In the genomic region with DNA sequence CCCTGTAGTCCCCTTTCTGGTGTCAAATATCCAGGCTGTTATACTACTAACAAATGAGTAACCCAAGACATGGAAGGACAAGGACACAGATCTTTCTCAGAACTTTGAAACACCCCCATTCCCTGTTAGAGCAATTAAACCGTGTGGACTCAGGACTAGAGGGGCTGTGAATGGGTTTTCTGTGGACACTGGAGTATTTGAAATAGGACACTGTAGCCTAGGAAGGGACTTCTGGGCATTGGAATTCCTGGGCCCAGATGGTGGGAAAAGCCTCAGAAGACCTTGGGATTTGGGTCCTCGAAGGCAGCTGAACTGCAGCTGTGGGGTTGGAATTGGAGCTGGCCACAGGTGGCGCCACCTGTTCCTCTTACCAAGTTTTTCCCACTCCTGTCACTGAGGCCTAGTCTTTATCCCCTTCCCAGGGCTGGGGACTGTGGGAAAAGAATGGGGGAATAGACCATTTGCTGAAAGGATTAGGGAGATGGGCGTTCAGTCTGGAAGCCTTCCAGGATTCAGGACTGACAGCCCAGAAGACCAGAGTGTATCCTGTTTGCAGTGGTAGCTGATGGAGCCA, we compare ENCODE assay signal across 23 mouse cellular contexts. TPM values are rescaled to one million over a fixed set of nuclear protein-coding genes. Genes with fewer than 3 reads are reported as not detected.
DNase-seq lines count a peak whose midpoint lies in the region; ATAC-seq and TF ChIP-seq lines count a peak whose summit lies in the region.
"Had no signal": no experiment of that assay in that cellular context is flagged by ENCODE, and none has a peak within 500 bp of the region (broad histone marks: within the 10 kb centered on the region; RNA-seq: fewer than 3 reads in every experiment).

No protein-coding gene starts in this region.

- H3K4me2 ChIP-seq in kidney, embryonic 14.5 days (replicated peaks; ENCODE audit: low read depth, low read length): no peak overlapping the region
- no peak overlapping the region for H3K4me2 ChIP-seq in limb, embryonic 13.5 days (replicated peaks)
- H3K4me2 ChIP-seq: forebrain, embryonic 13.5 days; heart, embryonic 15.5 days; liver, embryonic 12.5 days had no signal

- TF ChIP-seq CTCF in ES-Bruce4 (IDR thresholded peaks at IDR 0.05; ENCODE audit: low read depth, low read length): peak; percentile 37
- TF ChIP-seq CTCF in brain, embryonic 14.5 days (IDR thresholded peaks at IDR 0.05; ENCODE audit: borderline replicate concordance, extremely low read depth, insufficient read depth, insufficient read length): 0 out of 2 replicates have a peak, but pooled peaks have one; percentile 1

- WGBS in kidney, embryonic 14.5 days: 76% methylated on average over 4 of the region's 4 CpGs
- 63% methylated on average over 4 of the region's 4 CpGs for WGBS in limb, embryonic 13.5 days

- H3K27ac ChIP-seq in kidney, embryonic 14.5 days (ENCODE audit: low read depth, low read length): no peak overlapping the region
- no peak overlapping the region for H3K27ac ChIP-seq in ES-Bruce4 (ENCODE audit: insufficient read depth, low read length)
- no peak overlapping the region for H3K27ac ChIP-seq in limb, embryonic 13.5 days
- H3K27ac ChIP-seq: forebrain, embryonic 13.5 days; heart, embryonic 15.5 days; liver, embryonic 12.5 days; midbrain, embryonic 10.5 days had no signal

- 0 out of 2 replicates have a peak, but pooled peaks cover 4% of the 10 kb centered on the region for H3K9me3 ChIP-seq in kidney, embryonic 14.5 days (ENCODE audit: control insufficient read depth, low read length)
- H3K9me3 ChIP-seq in ES-Bruce4 (replicated peaks; ENCODE audit: control insufficient read depth, insufficient read depth, low read length, poor library complexity, severe bottlenecking): no peaks in the 10 kb centered on the region
- H3K9me3 ChIP-seq in limb, embryonic 13.5 days: peaks cover 7% of the 10 kb centered on the region; the same call in 1 of the 2 replicates
- H3K9me3 ChIP-seq: forebrain, embryonic 13.5 days; heart, embryonic 15.5 days; liver, embryonic 12.5 days; midbrain, embryonic 10.5 days had no signal

- H3K27me3 ChIP-seq in kidney, embryonic 14.5 days (ENCODE audit: control insufficient read depth, insufficient read depth, low read length): no peaks in the 10 kb centered on the region
- H3K27me3 ChIP-seq in ES-Bruce4 (ENCODE audit: control insufficient read depth, insufficient read depth, low read length, poor library complexity, severe bottlenecking): no peaks in the 10 kb centered on the region
- H3K27me3 ChIP-seq in limb, embryonic 13.5 days: no peaks in the 10 kb centered on the region
- H3K27me3 ChIP-seq: forebrain, embryonic 13.5 days; heart, embryonic 15.5 days; liver, embryonic 12.5 days had no signal

- no peak for TF ChIP-seq POLR2A in ES-Bruce4 (IDR thresholded peaks at IDR 0.05; ENCODE audit: insufficient read depth, low read length)
- no peak for TF ChIP-seq POLR2A in brain, embryonic 14.5 days (IDR thresholded peaks at IDR 0.05; ENCODE audit: borderline replicate concordance, extremely low read depth, insufficient read depth, insufficient read length, poor library complexity, severe bottlenecking)

- DNase-seq in kidney, adult 8-10 months: no peak
- no peak for DNase-seq in brain, embryonic 14.5 days (ENCODE audit: low read depth)
- no peak for DNase-seq in layer of hippocampus, adult 8-10 months (ENCODE audit: low spot score in 2 of 2)
- DNase-seq in left cerebral cortex, postnatal 10 days (ENCODE audit: extremely low spot score in 1 of 2, low spot score in 2 of 2): no peak
- DNase-seq: adrenal gland, postnatal 14 days; cerebellum, adult 11-12 months; cerebellum, postnatal 25 days; heart, adult 18-20 months; kidney, adult 11 months; kidney, postnatal 4 days; lung, adult 2 months; lung, postnatal 4 days; right cerebral cortex, postnatal 4 days had no signal

- no peaks in the 10 kb centered on the region for H3K4me1 ChIP-seq in kidney, embryonic 14.5 days (ENCODE audit: control insufficient read depth, insufficient read depth, low read length)
- no peaks in the 10 kb centered on the region for H3K4me1 ChIP-seq in ES-Bruce4 (ENCODE audit: control insufficient read depth, insufficient read depth, low read length)
- no peaks in the 10 kb centered on the region for H3K4me1 ChIP-seq in limb, embryonic 13.5 days
- H3K4me1 ChIP-seq: forebrain, embryonic 13.5 days; heart, embryonic 15.5 days; liver, embryonic 12.5 days; midbrain, embryonic 10.5 days had no signal

- no peak for TF ChIP-seq EP300 in ES-Bruce4 (IDR thresholded peaks at IDR 0.05; ENCODE audit: insufficient read depth, low read depth, low read length)

- H3K9ac ChIP-seq in kidney, embryonic 14.5 days (ENCODE audit: low read depth, low read length): no peak overlapping the region
- H3K9ac ChIP-seq in ES-Bruce4 (ENCODE audit: low read depth, poor library complexity, severe bottlenecking): no peak overlapping the region
- H3K9ac ChIP-seq in limb, embryonic 13.5 days: no peak overlapping the region
- H3K9ac ChIP-seq: forebrain, embryonic 13.5 days; heart, embryonic 15.5 days; liver, embryonic 12.5 days had no signal

- intact Hi-C loops in left cerebral cortex, postnatal 10 days (cut with DNase I): no loop called here

- ATAC-seq in kidney, embryonic 14.5 days (ENCODE audit: low FRiP score, low TSS enrichment): 0 out of 2 replicates have a peak, but pooled peaks have one; percentile 30
- peak; percentile 82 for ATAC-seq in limb, embryonic 13.5 days (ENCODE audit: low FRiP score, low read depth)
- ATAC-seq: activated CD4-positive, CD25-positive, alpha-beta regulatory T cell, adult 4 months; forebrain, embryonic 13.5 days; liver, embryonic 12.5 days had no signal

- no peaks in the 10 kb centered on the region for H3K36me3 ChIP-seq in kidney, embryonic 14.5 days (ENCODE audit: control insufficient read depth, insufficient read depth, low read length)
- H3K36me3 ChIP-seq in ES-Bruce4 (ENCODE audit: control insufficient read depth, insufficient read depth, low read length, poor library complexity, severe bottlenecking): no peaks in the 10 kb centered on the region
- no peaks in the 10 kb centered on the region for H3K36me3 ChIP-seq in limb, embryonic 13.5 days
- H3K36me3 ChIP-seq: heart, embryonic 15.5 days; liver, embryonic 12.5 days; midbrain, embryonic 10.5 days had no signal

- no peak overlapping the region for H3K4me3 ChIP-seq in kidney, embryonic 14.5 days (ENCODE audit: low read length)
- H3K4me3 ChIP-seq in ES-Bruce4 (ENCODE audit: low read depth, low read length): no peak overlapping the region
- H3K4me3 ChIP-seq in limb, embryonic 13.5 days: no peak overlapping the region
- H3K4me3 ChIP-seq: erythroblast, embryonic 14.5 days; forebrain, embryonic 13.5 days; heart, embryonic 15.5 days; liver, embryonic 12.5 days; midbrain, embryonic 10.5 days had no signal

RNA-seq across cellular contexts. Expression of a gene that starts 37.2 kb away (rescaled TPM):
- polyA plus RNA-seq in kidney, embryonic 14.5 days (2014; fragmentation: Nextera tagmentation; extraction: Ambion mirVana): 4.7 and 6.3 TPM in 2 replicates
- polyA plus RNA-seq in ES-Bruce4 (2011; ENCODE audit: insufficient read depth, insufficient read length, low read depth, missing spikeins): 0.79 TPM in 1 of 2 replicates, not detected in the other
- 2.5 and 4.3 TPM in 2 replicates for polyA plus RNA-seq in brain, embryonic 14.5 days (2012; rRNA removed)
- polyA plus RNA-seq in limb, embryonic 13.5 days (2015; fragmentation: Nextera tagmentation; extraction: Ambion mirVana): 28.7 and 29.0 TPM in 2 replicates
- 1 to 10 TPM; 3.4 to 6.2 (median 5.0) TPM for total RNA-seq in layer of hippocampus, adult 8-10 months (2022)
- total RNA-seq in left cerebral cortex, postnatal 10 days (2021): 1 to 10 TPM; 4.5 to 6.3 TPM
- polyA plus RNA-seq: activated CD4-positive, CD25-positive, alpha-beta regulatory T cell, adult 4 months; C2C12; erythroblast, embryonic 14.5 days had no signal
